Mouse (Mus musculus) CH12.LX (cell line): ENCODE data around the gene Cacnb4. TPM values are rescaled to one million over a fixed set of nuclear protein-coding genes. Genes with fewer than 3 reads are reported as not detected.

Experiments used
- DNase-seq: peaks from one replicate; pipeline ENCODE4 v3.0.0-alpha.2; 2013; ENCODE audit errors: extremely low read depth
- H3K27ac ChIP-seq: 2 replicates; pipeline ENCODE4 v1.5.1; 2012; ENCODE audit warnings: low read depth, mild to moderate bottlenecking, control low read depth, moderate library complexity; ENCODE audit not compliant: insufficient read depth
- H3K27me3 ChIP-seq: replicated peaks from 2 replicates; pipeline ENCODE3; 2012; ENCODE audit warnings: inconsistent platforms
- H3K36me3 ChIP-seq, 2 experiments: replicated peaks in 1 of 2; 2 replicates each; pipeline versions ENCODE3 to v1.6.1; 2012; ENCODE audit warnings: inconsistent platforms in 1 of 2, low read length in 1 of 2, mild to moderate bottlenecking in 1 of 2, mixed read lengths in 1 of 2, moderate library complexity in 1 of 2; ENCODE audit not compliant: control insufficient read depth in 1 of 2, insufficient read depth in 1 of 2
- H3K4me1 ChIP-seq, 2 experiments: 2 replicates each; pipeline ENCODE4 v1.6.1; 2012; ENCODE audit warnings: inconsistent platforms in 1 of 2, moderate library complexity in 1 of 2; ENCODE audit not compliant: insufficient read depth in 2 of 2, control insufficient read depth in 1 of 2
- H3K4me2 ChIP-seq: 2 replicates; pipeline ENCODE4 v1.6.1; 2012; ENCODE audit warnings: low read depth, mild to moderate bottlenecking, control low read depth; ENCODE audit not compliant: poor library complexity, insufficient read depth, severe bottlenecking
- H3K4me3 ChIP-seq, 3 experiments: fragments of 150-350 bp in 1 of 3; sonication (generic) in 1 of 3; replicated peaks in 1 of 3; 2 replicates each; pipeline versions ENCODE3 to v1.5.1; 2011 to 2012; ENCODE audit warnings: low read depth in 2 of 3, low read length in 2 of 3, mild to moderate bottlenecking in 2 of 3, moderate library complexity in 2 of 3, control low read depth in 1 of 3, improper control_type of control experiment in 1 of 3, inconsistent platforms in 1 of 3, mixed read lengths in 1 of 3; ENCODE audit not compliant: poor library complexity in 1 of 3
- H3K79me2 ChIP-seq: replicated peaks from 2 replicates; pipeline ENCODE4 v1.6.1; 2012; ENCODE audit warnings: mild to moderate bottlenecking, moderate library complexity; ENCODE audit not compliant: control insufficient read depth, poor library complexity, insufficient read depth, severe bottlenecking; ENCODE audit errors: extremely low read depth
- H3K9ac ChIP-seq: 2 replicates; pipeline ENCODE4 v1.6.1; 2012; ENCODE audit warnings: low read depth, mild to moderate bottlenecking, control low read depth, moderate library complexity; ENCODE audit not compliant: insufficient read depth
- H3K9me3 ChIP-seq: replicated peaks from 2 replicates; pipeline ENCODE3; 2012; ENCODE audit warnings: low read length, inconsistent platforms, mixed read lengths
- CHD2 ChIP-seq: IDR thresholded peaks from 2 replicates; pipeline ENCODE4 v1.6.1; 2011; ENCODE audit warnings: low read length, improper control_type of control experiment
- CTCF ChIP-seq, 2 experiments: IDR thresholded peaks in 1 of 2; conservative IDR thresholded peaks in 1 of 2; 2 replicates each; pipeline ENCODE4 v1.5.1; 2011 to 2012; ENCODE audit warnings: low read depth in 2 of 2, low read length in 2 of 2, improper control_type of control experiment in 1 of 2, inconsistent platforms in 1 of 2, mild to moderate bottlenecking in 1 of 2, moderate library complexity in 1 of 2
- GABPA ChIP-seq: IDR thresholded peaks from 2 replicates; pipeline ENCODE4 v1.6.1; 2012; ENCODE audit warnings: low read depth, low read length, improper control_type of control experiment, inconsistent platforms; ENCODE audit not compliant: insufficient replicate concordance
- IRF4 ChIP-seq: IDR thresholded peaks from 2 replicates; pipeline ENCODE4 v1.6.1; 2014; ENCODE audit warnings: low read depth, mild to moderate bottlenecking, inconsistent platforms, low read length, improper control_type of control experiment
- JUND ChIP-seq: conservative IDR thresholded peaks from 2 replicates; pipeline ENCODE4 v1.6.1; 2011; ENCODE audit warnings: low read depth, low read length, improper control_type of control experiment
- KAT2A ChIP-seq: IDR thresholded peaks from 2 replicates; pipeline ENCODE4 v1.6.1; 2012; ENCODE audit warnings: low read length, improper control_type of control experiment, inconsistent platforms; ENCODE audit not compliant: insufficient replicate concordance
- MAFK ChIP-seq: IDR thresholded peaks from 2 replicates; pipeline ENCODE4 v1.6.1; 2011; ENCODE audit warnings: low read length, improper control_type of control experiment; ENCODE audit not compliant: insufficient replicate concordance
- MAZ ChIP-seq: IDR thresholded peaks from 2 replicates; pipeline ENCODE4 v1.6.1; 2012; ENCODE audit warnings: low read depth, mild to moderate bottlenecking, inconsistent platforms, low read length, improper control_type of control experiment, moderate library complexity
- MXI1 ChIP-seq: IDR thresholded peaks from 2 replicates; pipeline ENCODE4 v1.6.1; 2011; ENCODE audit warnings: mild to moderate bottlenecking, low read depth, low read length, improper control_type of control experiment
- MYC ChIP-seq: IDR thresholded peaks from 2 replicates; pipeline ENCODE4 v1.6.1; 2011; ENCODE audit warnings: low read depth, mild to moderate bottlenecking, improper control_type of control experiment, low read length
- PAX5 ChIP-seq: IDR thresholded peaks from 2 replicates; pipeline ENCODE4 v1.6.1; 2012; ENCODE audit warnings: low read length, inconsistent platforms, mixed read lengths
- POLR2AphosphoS2 ChIP-seq: IDR thresholded peaks from 2 replicates; pipeline ENCODE4 v1.6.1; 2011; ENCODE audit warnings: low read depth, low read length, improper control_type of control experiment
- RAD21 ChIP-seq: IDR thresholded peaks from 2 replicates; pipeline ENCODE4 v1.6.1; 2011; ENCODE audit warnings: low read depth, mild to moderate bottlenecking, low read length, improper control_type of control experiment, moderate library complexity
- RCOR1 ChIP-seq: conservative IDR thresholded peaks from 2 replicates; pipeline ENCODE4 v1.6.1; 2012; ENCODE audit warnings: low read depth, mild to moderate bottlenecking, inconsistent platforms, low read length, improper control_type of control experiment
- TBP ChIP-seq: conservative IDR thresholded peaks from 2 replicates; pipeline ENCODE4 v1.6.1; 2011; ENCODE audit warnings: low read depth, low read length, improper control_type of control experiment
- ZC3H11A ChIP-seq: IDR thresholded peaks from 2 replicates; pipeline ENCODE4 v1.6.1; 2012; ENCODE audit warnings: low read depth, mild to moderate bottlenecking, inconsistent platforms, low read length, improper control_type of control experiment
- ZMIZ1 ChIP-seq: IDR thresholded peaks from 2 replicates; pipeline ENCODE4 v1.6.1; 2012; ENCODE audit warnings: low read depth, mild to moderate bottlenecking, inconsistent platforms, low read length, improper control_type of control experiment
- ZNF384 ChIP-seq: IDR thresholded peaks from 2 replicates; pipeline ENCODE4 v1.6.1; 2012; ENCODE audit warnings: low read depth, low read length, improper control_type of control experiment, inconsistent platforms
- dilution Hi-C: fragments of 300-500 bp; cut with MboI; formaldehyde crosslinking; loops from 2 replicates; pipeline ENCODE4 v1.14.3; 2020; ENCODE audit warnings: low sequenced_read_pairs; ENCODE audit not compliant: extremely low pct_unique_long_range_greater_than_20kb, extremely low pct_ligation_motif_present
- in situ Hi-C: fragments of 300-500 bp; cut with MboI; formaldehyde crosslinking; loops from 3 replicates; pipeline ENCODE4 v1.14.3; 2019; ENCODE audit warnings: low sequenced_read_pairs, low pct_ligation_motif_present, low pct_unique_long_range_greater_than_20kb, mixed read lengths
- polyA plus RNA-seq: library from polyadenylated mRNA; unstranded; fragments of >175 nt; gene quantifications from 2 replicates; pipeline ENCODE4 v1.2.1, GENCODE M21; 2012; ENCODE audit warnings: low read depth; ENCODE audit not compliant: insufficient read length
- total RNA-seq, 2 experiments: library from RNA; depleted of rRNA; stranded (reverse); fragments of 300-350 nt in 1 of 2; fragments of >200 nt in 1 of 2; gene quantifications; 2 replicates each; pipeline ENCODE4 v1.2.3; 2012 to 2014

Cacnb4 gene
- total and polyA plus RNA-seq, 3 experiments: 0.77 to 3.4 (median 1.5) TPM

- Histone ChIP-seq H3K27me3 (no peaks in the 10 kb centered on the region), H3K9me3 (no peaks in the 10 kb centered on the region), H3K36me3 (no peaks in the 10 kb centered on the region), H3K9ac (no peak overlapping the region), H3K4me3 (no peak overlapping the region), H3K4me2 (no peak overlapping the region), H3K79me2 (no peaks in the 10 kb centered on the region), H3K27ac (no peak overlapping the region), H3K4me1 (peaks cover 0 to 12% of the 10 kb centered on the region in 2 experiments; a peak in 2 of 4 replicates)
- dilution Hi-C loops: no loop called here
- in situ Hi-C loops: no loop called here
- TF ChIP-seq ZC3H11A (no peak), ZNF384 (no peak), TBP (no peak), MAFK (no peak), MYC (no peak), POLR2AphosphoS2 (no peak), PAX5 (no peak), ZMIZ1 (no peak), JUND (no peak), GABPA (no peak), IRF4 (no peak), KAT2A (no peak), MAZ (no peak), MXI1 (no peak)
- no peak for DNase-seq
Measured at GRCm38 (mm10) chr2:52547331-52547730, 129.3 kb downstream of the Cacnb4 start.

GRCm38 (mm10) chr2:52544527-52544926 lies 132.1 kb downstream of the Cacnb4 start:
- no peak for DNase-seq
- in situ Hi-C loops: no loop called here

More at GRCm38 (mm10) chr2:52544527-52544926, 132.1 kb downstream of the Cacnb4 start:
- dilution Hi-C loops: no loop called here
- no peaks in the 10 kb centered on the region for H3K27me3 ChIP-seq
- no peaks in the 10 kb centered on the region for H3K9me3 ChIP-seq
- no peak overlapping the region for H3K9ac ChIP-seq
- TF ChIP-seq ZC3H11A (no peak), CHD2 (no peak), GABPA (no peak), RCOR1 (no peak), CTCF (conservative IDR thresholded peaks at IDR 0.05 in 1 of 2, IDR thresholded peaks at IDR 0.05 in 1 of 2; ENCODE audit: low read depth in 2 of 2, low read length in 2 of 2) (no peak), RAD21 (no peak)
- no peak overlapping the region for H3K4me3 ChIP-seq
- H3K4me1 ChIP-seq: peaks cover 0 to 17% of the 10 kb centered on the region in 2 experiments; a peak in 2 of 4 replicates
- no peak overlapping the region for H3K4me2 ChIP-seq
- H3K36me3 ChIP-seq: no peaks in the 10 kb centered on the region
- no peaks in the 10 kb centered on the region for H3K79me2 ChIP-seq
- no peak overlapping the region for H3K27ac ChIP-seq
